Mouse (Mus musculus) kidney, embryonic 14.5 days (tissue): ENCODE measurements around the gene Ssc4d. TPM values are rescaled to one million over a fixed set of nuclear protein-coding genes. Genes with fewer than 3 reads are reported as not detected.

Source experiments
- ATAC-seq: fragments of 200-750 bp; cut with Nextera tagmentation; 2 replicates; pipeline ENCODE4 v1.8.0; 2017; ENCODE audit warnings: moderate number of reproducible peaks, mild to moderate bottlenecking, moderate TSS enrichment, moderate library complexity; ENCODE audit not compliant: low FRiP score, low TSS enrichment
- H3K27ac ChIP-seq: fragments of 300-500 bp; sonication (generic); 2 replicates; pipeline ENCODE4 v1.5.1; 2014; ENCODE audit warnings: low read depth, mild to moderate bottlenecking, low read length, moderate library complexity, mixed read lengths
- H3K27me3 ChIP-seq: fragments of 300-500 bp; sonication (generic); 2 replicates; pipeline ENCODE4 v1.6.1; 2014; ENCODE audit warnings: mild to moderate bottlenecking, low read length; ENCODE audit not compliant: control insufficient read depth, insufficient read depth
- H3K36me3 ChIP-seq: fragments of 300-500 bp; sonication (generic); 2 replicates; pipeline ENCODE4 v1.6.1; 2014; ENCODE audit warnings: low read length, mixed read lengths; ENCODE audit not compliant: control insufficient read depth, insufficient read depth
- H3K4me1 ChIP-seq: fragments of 300-500 bp; sonication (generic); 2 replicates; pipeline ENCODE4 v1.6.1; 2014; ENCODE audit warnings: low read length, mixed read lengths; ENCODE audit not compliant: control insufficient read depth, insufficient read depth
- H3K4me2 ChIP-seq: fragments of 300-500 bp; sonication (generic); replicated peaks from 2 replicates; pipeline ENCODE4 v1.6.1; 2014; ENCODE audit warnings: low read depth, mild to moderate bottlenecking, low read length
- H3K4me3 ChIP-seq: fragments of 300-500 bp; sonication (generic); 2 replicates; pipeline ENCODE4 v1.5.1; 2014; ENCODE audit warnings: mild to moderate bottlenecking, low read length
- H3K9ac ChIP-seq: fragments of 300-500 bp; sonication (generic); 2 replicates; pipeline ENCODE4 v1.6.1; 2014; ENCODE audit warnings: low read depth, mild to moderate bottlenecking, low read length, moderate library complexity
- H3K9me3 ChIP-seq: fragments of 300-500 bp; sonication (generic); 2 replicates; pipeline ENCODE4 v1.6.1; 2016; ENCODE audit warnings: low read length; ENCODE audit not compliant: control insufficient read depth
- WGBS: fragments of 180-500 bp; shearing (Covaris S2); extraction: QIAGEN DNeasy Blood & Tissue Kit; methylation state at CpG from one replicate; pipeline ENCODE4 v1.1.7; 2014; 5-methylcytosine and 5-hydroxymethylcytosine counted together
- polyA plus RNA-seq: library from polyadenylated mRNA; unstranded; fragments of >200 nt; fragmentation: Nextera tagmentation; extraction: Ambion mirVana; gene quantifications from 2 replicates; pipeline ENCODE4 v1.2.1, GENCODE M21; 2014

Ssc4d gene
- 10.2 and 10.3 TPM in 2 replicates for polyA plus RNA-seq

DNA sequence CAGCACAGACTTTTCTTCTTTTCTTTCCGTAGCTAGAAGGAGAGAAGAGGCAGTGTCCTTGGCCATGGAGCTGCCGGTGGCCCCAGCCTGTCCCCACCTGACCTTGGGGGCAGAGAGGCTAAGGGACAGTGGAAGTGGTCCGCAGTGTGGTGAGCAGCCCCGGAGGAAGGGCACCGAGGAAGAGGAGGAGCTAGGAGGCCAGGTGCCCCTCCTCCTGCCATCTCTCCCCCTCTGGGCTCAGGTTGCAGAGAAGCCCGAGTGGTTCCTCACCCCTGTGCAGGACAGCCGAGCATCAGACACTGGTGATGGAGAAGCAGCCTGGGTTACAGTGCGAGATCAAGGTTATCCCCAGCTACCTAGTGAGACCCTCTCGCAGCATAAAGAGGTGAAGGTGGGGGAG, at the start of gene Ssc4d:
TSS of gene Ssc4d (minus strand) at position 167 of the 400 bp plus-strand sequence.
- Histone ChIP-seq H3K4me3 (peak within 1 kb of the TSS; percentile 28), H3K27me3 (no peaks in the 10 kb centered on the region), H3K4me2 (peak within 1 kb of the TSS; percentile 37), H3K9ac (peak within 1 kb of the TSS; percentile 34; the same call in 1 of the 2 replicates), H3K9me3 (no peaks in the 10 kb centered on the region), H3K4me1 (no peaks in the 10 kb centered on the region), H3K36me3 (no peaks in the 10 kb centered on the region), H3K27ac (no peak within 1 kb of the TSS)
- peak; percentile 54; the same call in 1 of the 2 replicates for ATAC-seq
- WGBS, result 8% methylated on average over 9 of the region's 9 CpGs

DNA sequence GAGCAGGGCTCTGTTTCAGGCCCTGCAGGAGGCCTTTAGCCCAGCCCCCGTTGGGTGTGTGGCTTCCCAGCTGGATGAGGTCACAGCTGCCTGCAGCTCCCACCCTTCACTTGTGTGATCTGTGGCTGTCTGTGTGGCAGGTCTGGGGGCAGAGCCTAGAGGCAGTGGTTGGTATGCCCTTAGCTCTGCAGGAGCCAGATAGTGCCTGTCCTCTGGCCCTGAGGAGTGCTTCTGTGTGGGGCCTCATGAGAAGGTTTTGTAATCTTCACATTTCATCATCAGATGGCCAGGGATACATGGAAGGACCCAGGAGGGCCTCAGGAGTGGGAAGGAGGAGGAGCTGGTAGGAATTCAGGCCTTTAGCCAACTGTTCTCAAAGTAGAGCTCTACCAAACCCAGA, 45.6 kb upstream of the Ssc4d start:
- Histone ChIP-seq H3K4me3 (no peak overlapping the region), H3K27me3 (no peaks in the 10 kb centered on the region), H3K9ac (no peak overlapping the region), H3K27ac (no peak overlapping the region), H3K36me3 (peaks cover 14% of the 10 kb centered on the region; the same call in 1 of the 2 replicates), H3K9me3 (no peaks in the 10 kb centered on the region), H3K4me1 (no peaks in the 10 kb centered on the region), H3K4me2 (no peak overlapping the region)
- 24% methylated on average over 1 of the region's 1 CpGs for WGBS
- no peak for ATAC-seq

DNA sequence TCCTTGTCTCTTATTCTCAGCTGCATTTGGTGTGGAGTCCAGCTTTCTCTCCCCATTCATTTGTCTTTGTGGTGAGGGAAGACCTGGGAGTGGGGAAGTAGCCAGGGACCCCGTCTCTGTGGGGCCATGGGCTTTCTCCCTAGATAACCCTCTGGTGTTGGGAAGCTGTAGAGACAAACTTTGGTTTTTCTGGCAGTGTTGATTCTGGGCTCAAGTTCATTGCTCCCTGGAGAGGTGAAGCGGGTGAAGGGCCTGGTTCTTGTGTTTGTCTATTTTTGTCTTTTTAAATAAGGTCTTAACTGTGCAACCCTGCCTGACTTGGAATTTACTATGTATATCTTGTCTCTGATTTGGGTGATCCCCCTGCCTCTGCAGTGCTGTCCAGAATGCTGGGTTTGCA, 44.4 kb upstream of the Ssc4d start:
- ATAC-seq, result no peak
- 75% methylated on average over 2 of the region's 2 CpGs for WGBS
- Histone ChIP-seq H3K27ac (no peak overlapping the region), H3K36me3 (peaks cover 10% of the 10 kb centered on the region; the same call in 1 of the 2 replicates), H3K27me3 (no peaks in the 10 kb centered on the region), H3K9ac (no peak overlapping the region), H3K4me2 (no peak overlapping the region), H3K4me3 (no peak overlapping the region), H3K4me1 (no peaks in the 10 kb centered on the region), H3K9me3 (no peaks in the 10 kb centered on the region)

DNA sequence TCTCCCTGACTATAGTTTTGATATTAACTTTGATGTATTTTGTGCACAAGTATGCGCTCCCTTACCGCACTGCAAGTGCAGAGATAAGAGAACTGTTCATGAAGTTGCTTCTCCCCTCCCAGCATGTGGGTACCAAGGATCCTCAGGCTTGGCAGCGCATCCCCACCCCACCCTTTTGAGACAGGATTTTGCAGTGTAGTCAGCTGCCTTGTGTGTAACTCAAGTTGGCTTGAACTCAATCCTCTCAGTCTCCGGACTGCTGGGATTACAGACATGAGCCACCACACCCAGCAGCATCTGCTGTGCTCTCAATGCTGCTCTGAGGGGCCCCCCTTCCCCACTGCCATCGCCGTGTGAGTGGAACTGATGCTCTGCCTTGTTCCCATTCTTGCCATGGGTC, 42.9 kb upstream of the Ssc4d start:
- ATAC-seq, result no peak
- 87% methylated on average over 6 of the region's 6 CpGs for WGBS
- H3K27me3 ChIP-seq, result no peaks in the 10 kb centered on the region
- no peak overlapping the region for H3K4me2 ChIP-seq
- H3K9me3 ChIP-seq, result no peaks in the 10 kb centered on the region
- no peak overlapping the region for H3K9ac ChIP-seq
- peaks cover 19% of the 10 kb centered on the region; the same call in 1 of the 2 replicates for H3K36me3 ChIP-seq
- no peak overlapping the region for H3K27ac ChIP-seq
- H3K4me1 ChIP-seq, result no peaks in the 10 kb centered on the region
- H3K4me3 ChIP-seq, result no peak overlapping the region

DNA sequence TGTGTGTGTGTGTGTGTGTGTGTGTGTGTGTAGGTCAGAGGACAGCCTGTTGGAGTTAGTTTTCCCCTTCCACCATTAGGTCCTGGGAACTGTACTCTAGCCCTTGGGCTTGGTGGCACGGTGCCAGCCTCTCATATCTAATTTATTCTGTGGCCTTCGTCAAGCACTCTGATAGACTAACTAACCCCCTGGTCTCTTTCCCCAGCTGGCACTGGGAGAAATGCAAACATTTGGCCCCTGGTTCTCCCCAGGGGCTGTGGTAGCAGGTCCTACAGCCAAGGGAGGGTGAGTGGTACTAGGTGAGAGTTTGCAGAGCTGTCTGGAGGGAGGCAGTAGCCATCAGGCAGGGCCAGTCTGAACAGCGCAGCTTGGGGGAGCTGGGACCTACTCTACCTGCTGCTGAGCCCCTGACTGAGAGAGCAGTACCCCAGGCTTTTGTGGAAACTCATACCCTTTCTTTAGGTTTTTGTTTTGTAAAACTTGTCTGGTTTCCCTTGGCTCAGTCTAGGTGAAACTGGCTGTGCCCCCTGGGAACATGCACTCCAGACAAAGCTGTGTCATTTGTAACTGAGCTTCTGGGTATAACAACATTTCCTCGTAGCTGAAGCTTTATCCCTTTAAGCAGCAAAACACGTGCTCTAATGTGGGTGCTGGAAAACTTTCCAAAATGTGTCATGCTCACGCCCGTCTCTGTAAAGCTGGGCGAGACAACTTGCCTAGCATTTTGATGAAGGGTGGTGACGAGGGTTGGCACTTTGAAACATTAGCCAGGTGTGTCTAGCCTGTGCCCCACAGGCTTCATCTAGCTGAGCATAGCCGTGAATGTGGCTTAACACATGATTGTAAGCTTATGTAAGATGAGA, 41.9 kb upstream of the Ssc4d start:
- H3K36me3 ChIP-seq, result peaks cover 28% of the 10 kb centered on the region; the same call in 1 of the 2 replicates
- no peak for ATAC-seq
- no peak overlapping the region for H3K4me2 ChIP-seq
- WGBS, result 79% methylated on average over 10 of the region's 10 CpGs
- no peak overlapping the region for H3K9ac ChIP-seq
- no peaks in the 10 kb centered on the region for H3K27me3 ChIP-seq
- no peak overlapping the region for H3K4me3 ChIP-seq
- no peaks in the 10 kb centered on the region for H3K4me1 ChIP-seq
- 0 out of 2 replicates have a peak overlapping the region, but pooled peaks have one; percentile 47 for H3K27ac ChIP-seq
- no peaks in the 10 kb centered on the region for H3K9me3 ChIP-seq

DNA sequence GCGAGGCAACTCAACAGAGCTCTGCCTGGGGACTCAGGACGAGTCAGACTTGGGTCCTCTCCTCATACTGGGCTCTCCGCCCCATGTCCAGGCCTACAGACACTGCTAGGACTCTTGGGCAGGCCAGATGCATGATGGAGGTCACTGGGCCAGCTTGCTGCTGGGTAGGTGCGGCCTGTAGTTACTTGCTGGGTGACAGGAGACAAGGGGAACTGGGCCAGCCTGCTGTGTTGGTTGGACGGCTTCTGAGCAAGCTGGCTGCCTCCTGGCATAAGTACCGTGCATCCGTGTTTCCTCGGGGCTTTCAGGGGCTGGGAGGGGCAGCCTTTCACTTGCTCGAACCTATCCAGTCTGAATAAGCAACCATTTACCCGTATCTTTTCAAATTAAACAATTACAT, 41.3 kb upstream of the Ssc4d start:
- 81% methylated on average over 10 of the region's 10 CpGs for WGBS
- H3K4me1 ChIP-seq, result no peaks in the 10 kb centered on the region
- ATAC-seq, result no peak
- H3K9me3 ChIP-seq, result no peaks in the 10 kb centered on the region
- H3K9ac ChIP-seq, result no peak overlapping the region
- no peak overlapping the region for H3K27ac ChIP-seq
- H3K36me3 ChIP-seq, result peaks cover 32% of the 10 kb centered on the region
- no peaks in the 10 kb centered on the region for H3K27me3 ChIP-seq
- no peak overlapping the region for H3K4me2 ChIP-seq
- no peak overlapping the region for H3K4me3 ChIP-seq

DNA sequence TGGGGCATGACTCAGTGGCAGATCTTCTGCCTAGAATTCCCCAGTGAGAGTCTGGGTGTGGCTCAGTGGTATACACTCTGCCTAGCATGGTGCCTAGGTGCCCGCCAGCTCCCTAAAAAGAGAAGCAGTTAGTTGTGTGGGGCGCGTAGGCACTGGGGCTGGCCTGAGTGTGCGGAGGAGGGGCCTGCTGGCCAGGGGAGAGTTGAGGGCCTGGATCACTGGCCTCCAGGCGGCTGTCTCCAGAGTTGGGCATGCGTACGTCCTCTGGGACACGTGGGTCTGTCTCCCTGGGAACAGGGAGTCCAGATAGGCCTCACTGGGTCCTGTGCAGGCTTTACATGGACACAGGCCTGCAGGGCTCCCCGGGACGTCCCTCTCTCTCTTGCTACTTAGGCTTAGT, 40.5 kb upstream of the Ssc4d start:
- Histone ChIP-seq H3K27ac (no peak overlapping the region), H3K4me1 (no peaks in the 10 kb centered on the region), H3K4me3 (no peak overlapping the region), H3K27me3 (no peaks in the 10 kb centered on the region), H3K9me3 (no peaks in the 10 kb centered on the region), H3K9ac (no peak overlapping the region), H3K36me3 (peaks cover 32% of the 10 kb centered on the region), H3K4me2 (no peak overlapping the region)
- 79% methylated on average over 10 of the region's 10 CpGs for WGBS
- ATAC-seq, result 0 out of 2 replicates have a peak, but pooled peaks have one; percentile 22

DNA sequence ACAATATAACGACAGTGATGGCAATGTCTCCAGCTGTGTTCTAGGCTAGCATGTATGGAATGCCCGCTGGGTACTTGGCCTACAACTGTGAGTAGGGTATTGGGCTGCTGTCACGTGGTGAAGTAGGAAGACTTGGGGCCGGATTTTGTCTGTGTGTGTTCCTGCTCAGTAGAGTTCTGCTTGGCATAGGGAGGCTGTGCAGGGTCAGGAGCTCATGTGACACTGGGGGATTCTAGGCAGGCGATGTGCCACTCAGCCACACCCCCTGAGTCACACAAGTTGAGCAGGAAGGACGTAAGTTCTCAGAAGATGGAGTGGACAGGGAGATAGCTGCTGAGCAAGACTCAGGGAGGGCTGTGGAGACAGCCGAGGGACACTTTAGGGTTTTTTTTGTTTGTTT, 33.4 kb upstream of the Ssc4d start:
- H3K27ac ChIP-seq, result no peak overlapping the region
- H3K4me1 ChIP-seq, result peaks cover 7% of the 10 kb centered on the region; the same call in 1 of the 2 replicates
- no peaks in the 10 kb centered on the region for H3K27me3 ChIP-seq
- WGBS, result 64% methylated on average over 7 of the region's 7 CpGs
- no peak overlapping the region for H3K4me3 ChIP-seq
- H3K9ac ChIP-seq, result no peak overlapping the region
- peaks cover 28% of the 10 kb centered on the region for H3K36me3 ChIP-seq
- no peak overlapping the region for H3K4me2 ChIP-seq
- no peaks in the 10 kb centered on the region for H3K9me3 ChIP-seq
- ATAC-seq, result no peak

DNA sequence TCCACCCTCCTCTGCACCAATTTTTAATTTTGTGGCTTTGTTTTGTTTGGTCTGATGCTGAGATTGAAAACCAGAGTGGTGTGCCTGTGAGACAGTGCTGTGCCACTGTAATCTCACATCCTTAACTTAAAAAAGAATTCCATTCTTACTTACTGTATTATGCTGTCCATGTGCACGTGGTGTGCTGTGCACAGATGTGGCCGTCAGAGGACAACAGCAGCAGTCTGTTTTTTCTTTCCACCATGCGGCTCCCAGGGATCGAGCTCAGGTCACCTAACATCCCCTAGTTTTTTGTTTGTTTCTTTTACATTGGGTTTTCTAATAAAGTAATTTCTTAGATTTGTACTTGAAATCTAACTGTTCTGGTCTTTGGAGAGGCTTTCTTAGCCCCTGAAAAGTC, 30.2 kb upstream of the Ssc4d start:
- Histone ChIP-seq H3K9me3 (no peaks in the 10 kb centered on the region), H3K4me3 (no peak overlapping the region), H3K27ac (no peak overlapping the region), H3K27me3 (no peaks in the 10 kb centered on the region), H3K9ac (no peak overlapping the region), H3K4me2 (no peak overlapping the region), H3K36me3 (peaks cover 10% of the 10 kb centered on the region), H3K4me1 (peaks cover 7% of the 10 kb centered on the region; the same call in 1 of the 2 replicates)
- ATAC-seq, result no peak
- WGBS, result 45% methylated on average over 4 of the region's 4 CpGs
